Mouse (Mus musculus) heart, adult 8-10 months (tissue): Measurements from ENCODE around the gene Prkg1. TPM values are rescaled to one million over a fixed set of nuclear protein-coding genes. Genes with fewer than 3 reads are reported as not detected.

ENCODE experiments used
- DNase-seq: peaks from one replicate; pipeline ENCODE4 v3.0.0; 2022; ENCODE audit warnings: low spot score
- total RNA-seq, 4 experiments: library from RNA; stranded (reverse); gene quantifications; 2 replicates each; pipeline ENCODE4 v1.2.4; 2022

Gene Prkg1
- total RNA-seq, 4 experiments from 2014 or later = 10.6 to 16.1 (median 12.2) TPM

DNA sequence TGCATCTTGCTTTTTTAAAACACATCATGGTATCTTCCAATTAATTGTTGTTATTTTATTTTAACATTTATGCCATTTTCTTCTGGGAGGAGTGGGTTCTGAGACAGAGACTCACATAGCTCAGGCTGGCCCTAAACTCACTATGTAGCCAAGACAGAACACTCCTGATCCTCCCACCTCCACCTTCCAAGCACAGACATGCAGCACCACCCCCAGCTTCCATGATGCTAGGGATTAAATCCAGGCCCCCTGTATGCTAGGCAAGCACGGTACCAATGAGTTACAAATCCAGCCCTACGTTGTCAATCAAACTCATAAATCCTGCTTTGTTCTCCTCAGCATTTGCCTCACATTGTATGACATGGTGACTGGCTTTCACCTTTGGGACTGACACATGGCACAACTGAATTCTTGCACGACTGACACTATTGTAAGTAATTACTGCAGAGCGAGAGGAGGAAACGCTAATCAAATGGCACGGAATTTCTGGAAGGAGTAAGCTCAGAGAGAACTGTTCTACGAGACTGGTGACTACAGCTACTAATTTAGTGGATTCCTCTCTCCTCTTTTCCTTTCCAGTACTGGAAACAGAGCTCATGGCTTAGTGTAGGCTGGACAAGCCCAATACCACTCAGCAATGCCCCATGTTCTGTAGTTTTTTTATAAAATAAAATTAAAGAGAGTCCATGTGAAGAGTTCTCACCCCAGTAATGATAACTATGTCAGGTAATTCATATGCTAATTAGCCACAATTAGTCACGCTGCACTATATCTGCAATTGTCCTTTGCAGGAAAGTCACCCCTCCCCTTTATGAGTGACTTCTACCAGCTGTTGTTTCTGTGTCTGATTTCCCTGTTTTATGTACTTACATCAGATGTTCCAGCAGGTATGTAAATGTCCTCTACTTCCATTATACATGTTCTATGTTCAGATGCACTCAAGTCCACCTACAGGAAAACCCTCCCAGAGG lies 133.6 kb downstream of the Prkg1 start:
- no peak for DNase-seq

DNA sequence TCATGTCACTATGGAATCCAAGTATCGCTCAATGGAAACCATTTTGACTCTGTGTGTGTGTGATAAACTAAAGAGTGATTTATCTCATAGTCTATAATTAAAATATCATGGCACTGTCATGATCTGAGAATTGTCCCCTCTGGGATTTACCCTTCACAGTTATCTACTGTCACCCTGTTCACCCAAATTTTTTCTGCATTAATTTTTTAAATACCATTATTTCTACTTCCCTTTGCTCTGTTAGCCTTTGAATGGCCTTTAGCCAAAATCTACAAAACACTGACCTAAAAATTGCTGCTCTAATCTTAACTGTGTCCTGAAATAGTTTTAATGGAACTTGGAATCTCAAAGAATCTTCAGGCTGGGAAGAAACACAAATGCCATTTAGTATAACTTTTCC lies 143.1 kb downstream of the Prkg1 start:
- DNase-seq = peak; percentile 18

DNA sequence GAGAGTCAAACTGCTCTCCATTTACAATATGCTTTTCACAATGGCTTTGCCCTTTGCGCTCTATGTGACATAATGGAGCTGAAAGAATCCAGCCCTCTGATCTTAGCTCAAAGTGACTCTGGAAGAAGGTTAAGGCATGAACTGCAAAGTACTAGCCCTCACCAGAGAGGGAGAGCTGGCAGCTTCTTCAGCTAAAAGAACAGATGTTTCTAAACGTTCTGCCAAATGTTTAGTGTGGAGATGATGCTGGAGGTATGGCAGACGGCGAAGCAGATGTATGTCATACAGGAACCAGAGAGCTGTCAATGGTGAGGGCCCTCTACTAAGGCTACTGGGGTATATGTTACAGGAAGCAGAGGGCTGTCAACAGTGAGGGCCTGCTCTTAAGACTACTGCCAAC lies 148.0 kb downstream of the Prkg1 start:
- DNase-seq = no peak

DNA sequence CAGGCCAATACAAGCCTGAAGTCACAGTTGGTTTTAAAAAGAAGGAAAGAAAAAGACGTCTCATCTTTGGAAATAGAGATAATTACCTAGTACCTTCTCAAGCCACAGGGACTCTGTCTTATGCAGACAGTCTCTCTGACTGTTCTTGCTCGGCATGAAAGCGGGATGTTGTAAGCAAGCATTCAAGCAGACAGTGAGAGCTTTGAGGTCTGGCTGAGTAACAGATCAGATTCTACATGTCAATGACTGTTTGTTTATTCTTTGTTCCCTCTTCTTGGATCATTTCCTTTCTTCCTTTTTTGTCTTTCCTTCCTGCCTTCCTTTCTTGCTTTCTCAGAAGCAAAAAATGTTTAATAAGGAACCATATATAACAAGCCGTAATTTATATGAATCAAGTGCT lies 148.7 kb downstream of the Prkg1 start:
- DNase-seq = no peak

DNA sequence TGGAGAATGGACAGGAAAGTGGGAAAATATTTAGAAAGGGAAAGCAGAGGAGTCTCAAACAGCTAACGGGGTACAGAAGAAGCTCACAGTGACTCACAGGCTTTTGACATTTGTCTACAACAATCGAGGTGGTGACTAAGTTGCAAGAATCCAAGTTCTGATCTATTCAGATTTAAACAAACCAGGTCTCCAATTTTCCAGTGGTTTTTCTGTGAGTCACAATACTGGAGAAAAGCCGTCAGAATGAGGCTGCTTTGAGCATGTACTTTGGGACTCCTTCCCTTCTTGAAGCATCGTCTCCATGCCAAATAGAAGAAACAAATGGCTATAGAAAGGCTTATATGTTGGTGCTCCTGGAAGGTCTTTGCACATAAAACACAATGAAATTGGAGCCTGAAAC lies 151.7 kb downstream of the Prkg1 start:
- DNase-seq = no peak

DNA sequence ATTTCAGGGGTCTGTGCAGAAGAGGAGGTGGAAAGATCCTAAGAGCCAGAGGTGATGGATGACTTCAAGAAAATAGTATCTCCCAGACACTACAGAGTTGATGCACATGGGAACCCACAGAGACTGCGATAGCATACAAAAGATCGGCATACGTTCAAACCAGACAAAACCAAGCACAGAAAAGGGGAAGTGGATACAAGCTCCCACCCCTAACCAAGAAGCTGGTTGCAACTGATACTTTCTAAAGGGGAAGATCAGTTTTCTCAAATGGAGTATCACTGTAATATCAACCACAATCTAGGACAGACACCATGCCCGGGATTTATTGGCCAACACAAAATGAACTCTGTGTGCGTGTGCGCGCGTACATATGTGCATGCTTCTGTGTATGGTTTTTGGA lies 162.3 kb downstream of the Prkg1 start:
- no peak for DNase-seq

DNA sequence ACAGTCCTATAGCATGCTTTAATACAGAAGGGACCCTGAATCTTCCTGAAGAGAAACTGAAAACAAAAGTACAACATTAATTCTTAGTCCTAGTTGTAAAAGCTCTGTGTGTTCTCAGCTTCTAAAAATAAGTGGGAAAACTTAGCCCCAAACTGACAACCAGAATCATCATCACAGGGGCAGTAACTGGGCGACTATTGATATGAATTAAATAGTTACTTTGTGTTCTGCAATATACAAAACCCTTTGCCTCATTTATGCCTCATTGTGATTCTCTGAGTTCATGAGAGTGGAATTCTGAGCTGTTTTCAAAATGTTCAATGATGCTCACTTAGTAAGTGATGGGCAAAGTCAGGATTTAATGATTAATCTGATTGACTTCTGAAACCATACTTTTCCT lies 170.8 kb downstream of the Prkg1 start:
- no peak for DNase-seq

DNA sequence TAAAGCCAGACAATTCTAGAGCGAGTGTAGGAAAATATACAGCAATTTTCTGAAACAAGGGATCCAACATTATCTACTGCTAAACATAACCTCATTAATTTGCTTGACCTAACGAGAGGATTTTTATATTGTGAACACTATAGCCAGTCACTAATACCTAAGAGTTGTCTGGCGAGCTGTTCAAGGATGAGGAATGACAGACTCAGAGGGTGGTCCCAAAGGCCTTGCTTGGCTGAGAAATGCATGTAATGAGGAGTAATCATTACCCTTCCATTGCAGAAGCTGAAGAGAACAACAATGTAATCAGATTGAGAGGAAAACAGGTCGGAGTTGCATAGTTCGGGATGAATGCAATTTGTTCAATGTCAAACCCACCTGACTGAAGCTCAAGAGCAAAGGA lies 174.1 kb downstream of the Prkg1 start:
- no peak for DNase-seq

DNA sequence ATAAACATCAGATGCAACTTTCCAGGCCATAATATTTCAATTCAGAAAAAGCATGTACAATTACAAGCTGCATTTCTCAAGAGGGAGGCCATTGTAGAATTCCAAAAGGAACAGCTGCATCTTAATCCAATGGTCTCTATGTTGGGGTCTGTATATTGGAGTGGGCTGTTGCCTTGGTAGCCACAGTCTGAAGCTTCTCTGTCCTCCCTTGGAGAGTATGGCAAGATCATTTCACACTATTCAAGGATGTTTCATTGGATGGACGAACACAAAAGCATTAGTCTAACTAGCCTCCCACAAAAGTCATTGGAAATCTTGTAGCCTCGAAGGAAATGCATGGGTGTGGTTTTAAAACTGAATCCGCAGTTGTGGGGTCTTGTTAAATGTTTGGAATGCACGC lies 187.7 kb downstream of the Prkg1 start:
- no peak for DNase-seq

DNA sequence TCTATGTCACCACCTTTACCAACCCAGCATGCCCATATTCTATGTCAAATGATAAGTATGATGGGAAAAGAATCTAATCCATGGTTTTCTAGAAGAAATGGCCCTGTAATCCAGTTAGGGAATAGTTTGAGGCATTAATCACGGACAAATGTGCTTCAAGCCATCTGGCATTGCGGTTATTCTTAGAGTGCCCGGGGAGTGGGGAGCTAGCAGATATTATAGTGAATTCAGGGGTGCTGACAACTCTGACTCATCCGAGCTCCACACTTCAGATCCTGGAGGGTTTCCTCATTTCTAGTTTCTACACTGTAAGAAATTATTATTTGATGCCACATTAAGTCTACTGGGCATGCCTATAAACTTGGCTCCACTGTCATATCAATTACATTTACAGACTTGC lies 200.5 kb downstream of the Prkg1 start:
- no peak for DNase-seq

DNA sequence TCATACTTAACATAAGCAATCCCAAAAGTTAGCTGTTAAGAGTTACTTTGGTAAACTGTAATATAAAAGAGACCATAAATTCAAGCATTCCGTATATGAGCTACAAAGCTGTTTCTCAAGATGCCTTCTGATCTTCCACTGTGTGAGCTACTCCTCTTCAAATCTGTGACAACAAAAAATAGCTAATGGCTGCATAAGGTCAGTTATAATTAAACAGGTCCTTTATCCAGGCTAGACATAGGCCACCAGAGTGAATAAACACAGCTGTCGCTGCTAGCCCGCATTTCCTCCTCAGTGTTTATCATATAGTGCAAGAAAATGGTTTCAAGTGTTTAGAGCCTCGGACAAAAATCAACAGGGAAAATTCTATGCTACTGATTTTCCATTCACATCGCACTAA lies 218.8 kb downstream of the Prkg1 start:
- no peak for DNase-seq

DNA sequence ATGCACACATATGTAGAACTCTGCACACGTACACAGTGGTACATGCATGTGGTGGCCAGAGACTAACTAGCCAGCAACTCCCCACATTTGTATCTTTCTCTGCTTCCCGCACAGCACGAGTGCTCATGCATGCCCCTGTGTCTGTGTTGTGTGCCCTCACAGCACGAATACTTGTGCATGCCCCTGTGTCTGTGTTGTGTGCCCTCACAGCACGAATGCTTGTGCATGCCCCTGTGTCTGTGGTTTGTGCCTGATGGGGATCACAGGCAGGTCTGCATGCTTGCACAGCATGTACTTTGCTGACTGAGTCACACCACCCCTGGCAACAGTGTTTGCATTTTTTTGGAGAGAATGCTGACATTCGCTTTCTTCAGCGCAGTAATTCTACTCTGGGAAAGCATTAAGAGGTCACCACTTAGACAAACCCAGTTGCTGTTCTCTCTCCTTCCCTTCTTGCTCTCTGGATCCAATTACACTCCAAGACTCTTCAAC lies 233.5 kb downstream of the Prkg1 start:
- peak; percentile 10 for DNase-seq

DNA sequence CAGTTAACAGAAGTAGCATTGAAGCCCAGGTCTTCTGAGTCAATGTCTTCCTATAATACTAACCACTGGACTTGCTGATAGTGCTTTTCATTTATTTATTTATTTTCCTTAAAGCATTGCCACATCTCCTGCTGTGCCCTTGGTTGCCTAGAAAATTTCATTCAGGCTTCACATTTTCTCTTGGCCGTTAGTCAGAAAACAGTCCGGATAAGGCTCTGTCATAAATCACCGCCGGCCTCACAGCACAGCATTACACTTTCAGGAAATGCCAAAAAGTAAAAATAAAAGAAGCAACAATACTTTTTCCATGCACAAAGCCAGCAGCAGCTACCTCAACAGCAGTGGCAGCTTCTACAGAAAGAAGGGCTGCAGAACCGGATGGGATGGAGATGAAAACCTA lies 234.2 kb downstream of the Prkg1 start:
- peak; percentile 11 for DNase-seq

DNA sequence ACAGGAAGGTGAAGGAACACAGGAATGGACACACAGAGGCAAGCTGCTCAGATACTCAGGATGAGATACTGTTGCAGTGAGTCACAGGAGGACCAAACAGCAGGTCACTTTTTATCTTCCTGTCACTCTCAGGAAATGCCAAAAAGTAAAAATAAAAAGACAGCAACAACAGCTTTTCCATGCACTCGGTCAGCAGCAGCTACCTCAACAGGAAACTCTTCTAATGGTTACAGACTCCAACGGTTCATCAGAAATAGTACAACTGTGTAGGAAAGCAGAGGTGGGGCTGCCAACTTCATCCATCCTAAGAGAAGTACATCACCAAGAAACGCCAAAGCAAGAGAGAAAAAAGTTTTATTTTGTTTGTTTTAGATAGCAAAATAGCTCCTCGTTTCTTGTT lies 234.9 kb downstream of the Prkg1 start:
- DNase-seq = no peak

DNA sequence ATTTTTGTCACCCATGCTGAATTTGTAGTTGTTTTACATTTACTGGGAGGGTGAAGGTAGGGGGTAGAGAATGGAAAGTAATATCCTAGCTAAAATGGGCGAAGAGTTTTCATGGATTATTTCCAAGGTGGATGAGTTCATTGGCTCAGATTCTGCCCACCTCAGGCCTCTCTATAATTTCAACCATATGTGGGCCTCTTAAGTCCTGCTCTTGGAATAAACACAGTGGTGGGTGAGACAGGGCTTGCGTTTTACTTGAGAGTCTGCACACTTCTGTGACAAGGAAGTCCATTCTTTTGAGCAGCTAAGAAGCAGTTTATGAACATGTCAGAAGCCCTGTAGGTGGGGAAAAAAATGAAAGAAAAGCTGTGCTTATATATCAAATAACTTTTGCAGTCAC lies 250.3 kb downstream of the Prkg1 start:
- no peak for DNase-seq

DNA sequence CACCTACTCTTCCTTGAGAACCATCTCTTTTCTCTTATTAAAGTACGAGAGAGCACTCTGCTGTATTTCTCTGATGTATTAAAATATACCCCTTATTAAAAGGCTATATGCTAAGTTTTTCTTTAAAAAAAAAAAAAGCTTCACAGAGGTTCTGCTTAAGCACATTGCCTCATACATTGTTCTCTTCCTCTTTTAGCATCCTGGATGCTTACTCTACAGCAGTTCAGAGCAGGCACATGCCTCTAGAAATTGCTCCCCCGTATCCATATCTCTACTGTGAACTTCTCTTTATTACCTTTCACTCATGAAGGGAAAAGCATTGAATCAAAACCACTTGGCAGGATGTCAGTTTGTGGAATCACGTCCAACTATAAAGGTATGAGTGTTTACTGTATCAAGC lies 257.0 kb downstream of the Prkg1 start:
- no peak for DNase-seq

DNA sequence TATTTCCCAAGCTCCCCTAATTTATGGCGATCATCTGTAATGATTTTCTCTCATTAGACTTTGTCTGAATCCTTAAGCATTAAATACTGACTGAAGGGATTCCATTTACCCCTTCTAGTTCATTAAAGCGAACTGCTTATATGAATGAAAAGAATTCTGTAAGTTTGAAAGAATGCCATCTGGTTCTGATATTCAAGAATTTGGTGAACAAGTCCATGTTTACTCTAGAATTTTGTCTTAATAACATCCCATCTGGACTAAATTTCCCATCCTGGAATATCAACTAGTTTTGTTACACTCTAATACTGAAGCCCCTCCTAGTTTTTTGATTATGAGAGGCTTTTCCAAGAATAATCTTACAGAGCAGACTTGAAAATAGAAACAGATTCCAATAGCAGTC lies 258.5 kb downstream of the Prkg1 start:
- DNase-seq = no peak

DNA sequence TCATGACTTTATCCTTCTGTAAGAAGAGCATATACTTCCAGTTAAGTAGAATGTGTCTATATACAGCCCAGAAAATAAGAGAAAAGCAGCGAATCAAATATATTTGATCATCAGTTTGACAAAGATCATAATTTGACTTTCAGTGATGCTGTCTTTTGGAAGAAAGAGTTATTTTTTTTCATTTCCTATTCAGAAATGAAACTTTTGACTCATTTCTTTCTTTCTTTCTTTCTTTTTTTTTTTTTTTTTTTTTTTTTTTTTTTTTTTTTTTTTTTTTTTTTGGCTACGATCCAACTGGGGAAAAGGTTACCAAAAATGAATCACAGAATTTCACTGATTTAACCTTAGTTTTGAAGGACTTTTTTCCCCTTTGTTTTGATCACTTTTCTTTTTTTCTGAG lies 259.8 kb downstream of the Prkg1 start:
- DNase-seq = no peak

DNA sequence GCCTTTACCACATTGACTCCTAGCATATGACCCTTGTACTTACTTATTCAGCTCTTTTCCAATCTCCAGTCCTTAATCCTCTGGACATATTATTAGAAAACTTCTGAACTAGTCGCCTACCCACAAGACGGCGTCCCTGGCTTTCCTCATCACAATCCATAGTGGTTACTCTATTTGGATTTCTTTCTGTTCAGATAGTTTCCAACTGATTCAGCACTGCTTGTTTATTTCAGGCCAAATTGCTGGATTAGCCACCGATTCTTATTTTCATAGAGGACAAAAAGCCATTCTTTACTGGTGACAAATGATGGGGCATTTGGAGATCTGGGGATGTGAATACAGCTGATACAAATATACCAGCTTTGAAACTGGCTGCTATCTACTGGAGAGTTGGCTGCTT lies 267.4 kb downstream of the Prkg1 start:
- no peak for DNase-seq

DNA sequence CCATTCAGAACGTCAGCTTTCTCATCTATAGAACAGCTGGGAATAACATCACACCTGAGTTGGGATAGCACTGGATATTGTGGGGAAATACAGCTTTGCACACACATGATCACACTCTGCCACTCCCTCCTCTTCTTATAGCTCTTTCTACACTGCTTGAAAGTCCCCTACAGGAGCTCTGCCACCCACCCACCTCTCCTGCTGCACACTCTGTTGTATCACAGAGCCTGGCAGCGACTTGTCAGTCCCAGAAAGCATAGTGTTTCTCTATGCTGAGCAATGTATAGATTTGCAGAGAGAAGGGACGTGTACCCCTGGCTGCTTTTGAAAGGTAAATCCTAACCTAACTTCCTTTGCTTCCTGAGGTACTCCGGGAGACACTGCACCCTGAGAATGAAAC lies 275.2 kb downstream of the Prkg1 start:
- DNase-seq = no peak

DNA sequence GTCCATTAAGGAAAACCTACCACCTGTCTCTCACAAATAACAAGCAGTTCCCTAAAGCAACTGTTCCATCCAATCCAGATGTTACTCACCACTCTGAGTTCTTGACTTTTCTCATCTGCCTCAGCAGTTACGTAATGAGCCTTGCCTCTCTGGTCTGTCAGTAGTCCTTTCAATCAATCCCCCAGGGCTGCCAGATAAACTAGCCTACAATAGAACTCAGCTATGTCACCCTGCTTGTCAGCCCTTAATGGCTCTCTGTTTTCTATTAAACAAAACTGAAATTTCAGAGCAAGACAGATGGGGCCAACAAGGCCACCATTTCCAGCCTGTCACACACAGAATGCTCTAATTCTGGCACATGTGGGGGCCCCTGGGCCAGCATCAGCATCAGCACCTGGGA lies 293.1 kb downstream of the Prkg1 start:
- peak; percentile 13 for DNase-seq

DNA sequence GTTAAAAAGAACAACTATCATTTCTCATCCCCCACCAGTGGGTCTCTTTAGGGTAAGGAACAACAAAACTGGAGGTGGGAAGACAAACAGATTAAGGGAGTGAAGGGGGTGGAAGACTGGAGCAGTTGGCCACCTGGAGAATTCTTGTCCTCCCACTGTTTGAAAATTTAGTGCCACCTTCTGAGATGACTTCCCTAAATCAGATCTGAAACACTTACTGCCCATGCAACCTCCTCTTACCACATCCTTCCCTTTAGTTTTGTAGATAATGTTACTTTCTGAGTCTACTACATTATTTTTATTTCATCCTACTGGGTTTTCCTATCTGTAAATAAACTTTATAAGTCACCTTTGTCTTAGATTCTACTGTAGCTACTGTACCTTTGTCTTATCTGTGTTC lies 304.6 kb downstream of the Prkg1 start:
- no peak for DNase-seq

DNA sequence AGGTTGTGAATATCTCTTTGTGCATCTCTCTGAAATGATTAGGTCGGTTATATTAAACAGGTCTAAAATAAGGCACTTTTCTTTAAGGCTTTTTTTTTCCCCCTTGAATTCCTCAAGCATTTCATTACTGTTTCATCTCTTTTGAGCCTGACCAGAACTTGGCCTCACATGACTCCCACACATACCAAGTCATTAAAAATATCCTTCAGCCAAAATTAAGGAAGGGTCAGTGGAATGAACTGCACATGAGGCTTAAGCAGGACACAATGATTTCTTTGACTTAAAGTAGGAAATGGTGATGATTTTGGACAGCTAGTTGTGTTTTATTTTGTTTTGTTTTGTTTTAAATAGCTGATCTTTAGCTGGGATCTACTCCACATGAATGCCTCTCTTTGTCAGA lies 320.7 kb downstream of the Prkg1 start:
- no peak for DNase-seq

DNA sequence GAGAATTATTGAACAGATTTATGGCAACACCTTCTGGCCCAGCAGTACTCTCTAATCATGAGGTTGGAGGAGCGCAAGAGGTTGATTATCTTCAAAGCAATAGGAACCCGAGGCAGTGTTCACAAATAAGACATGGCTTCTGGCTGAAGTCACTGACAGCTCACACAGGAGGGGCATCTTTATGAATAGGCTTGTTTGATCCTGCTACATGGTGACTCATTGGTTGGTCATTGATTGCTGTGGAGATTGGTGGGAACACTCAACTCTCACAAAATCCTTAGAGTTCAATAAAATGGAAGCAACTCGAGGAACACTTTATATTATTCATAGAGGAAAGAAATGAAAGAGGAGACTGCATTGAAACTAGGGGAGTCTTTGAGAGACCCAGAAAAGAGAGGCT lies 322.5 kb downstream of the Prkg1 start:
- no peak for DNase-seq
